Mouse (Mus musculus) embryonic facial prominence, embryonic 12.5 days (tissue): ENCODE measurements around the gene Enoph1. TPM values are rescaled to one million over a fixed set of nuclear protein-coding genes. Genes with fewer than 3 reads are reported as not detected.

ENCODE experiments used
- ATAC-seq: fragments of 200-750 bp; cut with Nextera tagmentation; 2 replicates; pipeline ENCODE4 v1.8.0; 2017; ENCODE audit not compliant: insufficient number of reproducible peaks, insufficient read depth, low FRiP score, low TSS enrichment
- H3K27ac ChIP-seq: fragments of 300-500 bp; sonication (generic); 2 replicates; pipeline ENCODE4 v1.5.1; 2016; ENCODE audit warnings: mild to moderate bottlenecking
- H3K27me3 ChIP-seq: fragments of 300-500 bp; sonication (generic); 2 replicates; pipeline ENCODE4 v1.6.1; 2016; ENCODE audit warnings: mild to moderate bottlenecking, moderate library complexity
- H3K36me3 ChIP-seq: fragments of 300-500 bp; sonication (generic); 2 replicates; pipeline ENCODE4 v1.6.1; 2016; ENCODE audit warnings: mild to moderate bottlenecking
- H3K4me1 ChIP-seq: fragments of 300-500 bp; sonication (generic); 2 replicates; pipeline ENCODE4 v1.6.1; 2016
- H3K4me2 ChIP-seq: fragments of 300-500 bp; sonication (generic); replicated peaks from 2 replicates; pipeline ENCODE4 v1.6.1; 2016; ENCODE audit warnings: mild to moderate bottlenecking, moderate library complexity
- H3K4me3 ChIP-seq: fragments of 300-500 bp; sonication (generic); 2 replicates; pipeline ENCODE4 v1.5.1; 2016; ENCODE audit warnings: mild to moderate bottlenecking
- H3K9ac ChIP-seq: fragments of 300-500 bp; sonication (generic); 2 replicates; pipeline ENCODE4 v1.6.1; 2016; ENCODE audit warnings: mild to moderate bottlenecking, moderate library complexity
- H3K9me3 ChIP-seq: fragments of 300-500 bp; sonication (generic); 2 replicates; pipeline ENCODE4 v1.6.1; 2016; ENCODE audit warnings: mild to moderate bottlenecking, moderate library complexity
- WGBS: fragments of 180-500 bp; shearing (Covaris S2); methylation state at CpG from one replicate; pipeline ENCODE4 v1.1.7; 2016; 5-methylcytosine and 5-hydroxymethylcytosine counted together
- polyA plus RNA-seq: library from polyadenylated mRNA; unstranded; fragments of >200 nt; fragmentation: Nextera tagmentation; extraction: Ambion mirVana; gene quantifications from 2 replicates; pipeline ENCODE4 v1.2.1, GENCODE M21; 2016

The Enoph1 gene
- polyA plus RNA-seq, 1 experiment from 2014 or later, result 47.2 TPM

- H3K9me3 ChIP-seq, result no peaks in the 10 kb centered on the region
- no peaks in the 10 kb centered on the region for H3K36me3 ChIP-seq
- no peak overlapping the region for H3K4me2 ChIP-seq
- H3K27me3 ChIP-seq, result peaks cover under 1% of the 10 kb centered on the region; the same call in 1 of the 2 replicates
- no peak overlapping the region for H3K27ac ChIP-seq
- H3K4me1 ChIP-seq, result no peaks in the 10 kb centered on the region
- no peak overlapping the region for H3K9ac ChIP-seq
- ATAC-seq, result no peak
- 65% methylated on average over 5 of the region's 5 CpGs for WGBS
- no peak overlapping the region for H3K4me3 ChIP-seq
Measured at GRCm38 (mm10) chr5:100113403-100113802, 73.6 kb downstream of the Enoph1 start.

Other genes starting within 250 kb of the Enoph1 start
- 0.36 TPM in 1 of 2 replicates, not detected in the other for gene Vamp9, start 133.7 kb upstream of the Enoph1 start, polyA plus RNA-seq
- gene Hnrnpd, start 61.0 kb upstream of the Enoph1 start, polyA plus RNA-seq, result 453 and 502 TPM in 2 replicates
- gene 4930524J08Rik, start 60.9 kb upstream of the Enoph1 start, polyA plus RNA-seq, result 2.2 and 3.0 TPM in 2 replicates
- 248 and 261 TPM in 2 replicates for gene Hnrnpdl, start 321 bp upstream of the Enoph1 start, polyA plus RNA-seq
- 1.9 and 2.8 TPM in 2 replicates for gene Tmem150c, start 119.8 kb downstream of the Enoph1 start, polyA plus RNA-seq